ENCODE assay signal across 24 mouse cellular contexts in the genomic region with DNA sequence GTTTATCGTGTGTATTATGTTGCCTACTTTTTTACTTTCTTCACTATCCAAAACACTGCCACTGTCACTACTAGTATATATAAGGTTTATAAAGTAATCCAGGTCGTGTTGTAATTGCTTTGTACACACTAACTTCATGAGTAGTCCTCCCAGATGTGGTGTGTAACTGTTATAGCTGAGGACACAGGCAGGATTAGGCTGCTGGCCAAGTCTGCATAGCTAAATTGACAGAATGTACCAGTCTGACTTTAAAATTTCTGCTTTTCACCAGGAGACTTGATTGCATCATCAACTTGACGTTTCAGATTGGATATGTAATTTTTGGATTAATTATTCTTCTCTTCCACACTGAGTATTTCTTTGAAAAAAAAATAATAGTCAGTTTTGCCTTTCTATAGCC. TPM values are rescaled to one million over a fixed set of nuclear protein-coding genes. Genes with fewer than 3 reads are reported as not detected.
DNase-seq lines count a peak whose midpoint lies in the region; ATAC-seq and TF ChIP-seq lines count a peak whose summit lies in the region.
"Had no signal": no experiment of that assay in that cellular context is flagged by ENCODE, and none has a peak within 500 bp of the region (broad histone marks: within the 10 kb centered on the region; RNA-seq: fewer than 3 reads in every experiment).

No protein-coding gene starts in this region.

- TF ChIP-seq CTCF in lung, postnatal 0 days (IDR thresholded peaks at IDR 0.05): no peak

- no peak overlapping the region for H3K9ac ChIP-seq in lung, postnatal 0 days (replicated peaks; ENCODE audit: low read depth)
- H3K9ac ChIP-seq: forebrain, embryonic 12.5 days; forebrain, embryonic 15.5 days; heart, embryonic 13.5 days; hindbrain, embryonic 12.5 days; hindbrain, embryonic 15.5 days had no signal

- H3K4me1 ChIP-seq in lung, postnatal 0 days (ENCODE audit: insufficient read depth, low read depth, low read length): no peaks in the 10 kb centered on the region
- H3K4me1 ChIP-seq: forebrain, embryonic 12.5 days; forebrain, embryonic 15.5 days; heart, embryonic 10.5 days; hindbrain, embryonic 12.5 days; hindbrain, embryonic 15.5 days had no signal

- WGBS in lung, postnatal 0 days: 45% methylated on average over 3 of the region's 3 CpGs

- ATAC-seq in lung, postnatal 0 days: no peak
- ATAC-seq: forebrain, embryonic 15.5 days; Patski had no signal

- no peak for TF ChIP-seq EP300 in lung, postnatal 0 days (IDR thresholded peaks at IDR 0.05)

- H3K36me3 ChIP-seq in lung, postnatal 0 days (ENCODE audit: insufficient read depth, low read length): 0 out of 2 replicates have a peak, but pooled peaks cover 7% of the 10 kb centered on the region

- no peak overlapping the region for H3K27ac ChIP-seq in lung, postnatal 0 days (ENCODE audit: low read length)
- H3K27ac ChIP-seq: forebrain, embryonic 12.5 days; forebrain, embryonic 15.5 days; heart, adult 2 months; heart, embryonic 10.5 days; hindbrain, embryonic 12.5 days; hindbrain, embryonic 15.5 days had no signal

- peak; percentile 60 for DNase-seq in lung, postnatal 0 days (ENCODE audit: low spot score)
- DNase-seq in lung, adult 18-20 months: no peak
- peak; percentile 32 for DNase-seq in 416B (ENCODE audit: low read depth)
- DNase-seq in NIH3T3 (ENCODE audit: low read depth): peak; percentile 23
- DNase-seq in fibroblast of lung, adult 2 months (ENCODE audit: low read depth): peak; percentile 2
- no peak for DNase-seq in urinary bladder, postnatal 36 days (ENCODE audit: low spot score in 2 of 2)
- no peak for DNase-seq in right cerebral cortex, adult 2 months (ENCODE audit: low spot score in 2 of 2)
- no peak for DNase-seq in yolk sac, embryonic 10.5 days (ENCODE audit: low spot score)
- DNase-seq: adrenal gland, adult 8-10 months; adrenal gland, postnatal 25 days; cerebellum, adult 11-12 months; cerebellum, adult 8-10 months; cerebellum, postnatal 10 days; gastrocnemius, postnatal 25 days; heart, adult 2 months; heart, postnatal 14 days; heart, postnatal 4 days had no signal

- no peak overlapping the region for H3K4me2 ChIP-seq in lung, postnatal 0 days (replicated peaks; ENCODE audit: low read depth, low read length)
- H3K4me2 ChIP-seq: forebrain, embryonic 12.5 days; forebrain, embryonic 15.5 days; heart, embryonic 13.5 days; hindbrain, embryonic 12.5 days; hindbrain, embryonic 15.5 days had no signal

- H3K9me3 ChIP-seq in lung, postnatal 0 days (ENCODE audit: low read length): no peaks in the 10 kb centered on the region
- H3K9me3 ChIP-seq: forebrain, embryonic 12.5 days; forebrain, embryonic 15.5 days; heart, embryonic 10.5 days; heart, embryonic 13.5 days; hindbrain, embryonic 12.5 days; hindbrain, embryonic 15.5 days had no signal

- no peaks in the 10 kb centered on the region for H3K27me3 ChIP-seq in lung, postnatal 0 days (replicated peaks; ENCODE audit: insufficient read depth, low read length)
- H3K27me3 ChIP-seq: forebrain, embryonic 12.5 days; forebrain, embryonic 15.5 days; heart, embryonic 13.5 days; hindbrain, embryonic 12.5 days; hindbrain, embryonic 15.5 days; Patski had no signal

- no peak overlapping the region for H3K4me3 ChIP-seq in lung, postnatal 0 days (ENCODE audit: low read depth, low read length)
- H3K4me3 ChIP-seq: forebrain, embryonic 12.5 days; forebrain, embryonic 15.5 days; heart, adult 2 months; heart, embryonic 10.5 days; heart, embryonic 13.5 days; hindbrain, embryonic 12.5 days; hindbrain, embryonic 15.5 days had no signal

RNA-seq across cellular contexts. Expression of gene Hltf, which starts 46.2 kb away (rescaled TPM):
- polyA plus RNA-seq in lung, postnatal 0 days (2015; fragmentation: Nextera tagmentation; extraction: Ambion mirVana): 13.7 and 13.8 TPM in 2 replicates

RNA-seq across cellular contexts. Expression of gene Gyg, which starts 51.3 kb away (rescaled TPM):
- polyA plus RNA-seq in lung, postnatal 0 days (2015; fragmentation: Nextera tagmentation; extraction: Ambion mirVana): 359 and 383 TPM in 2 replicates

Comparison
In these comparisons a context has a peak if more than half of its experiments do, and no peak if none do; other contexts are left out.
1. DNase-seq: peak in lung, postnatal 0 days (single experiment), 416B (single experiment), NIH3T3 (single experiment) and fibroblast of lung, adult 2 months (single experiment); none in lung, adult 18-20 months (0 of 2), urinary bladder, postnatal 36 days (0 of 2), right cerebral cortex, adult 2 months (0 of 2) and yolk sac, embryonic 10.5 days (single experiment).